Mouse (Mus musculus): Measurements from ENCODE around the gene Clic4. TPM values are rescaled to one million over a fixed set of nuclear protein-coding genes. Genes with fewer than 3 reads are reported as not detected.

Gene Clic4
- polyA plus RNA-seq, 1 experiment, result not detected

- peaks cover 5% of the 10 kb centered on the region; the same call in 1 of the 2 replicates for H3K4me1 ChIP-seq (ENCODE audit: control insufficient read depth, insufficient read depth, low read length)
- no peak overlapping the region for H3K27ac ChIP-seq (ENCODE audit: insufficient read depth, low read depth, low read length)
- H3K4me3 ChIP-seq (ENCODE audit: insufficient read depth, low read depth, low read length), result no peak overlapping the region
- TF ChIP-seq CTCF (IDR thresholded peaks at IDR 0.05; ENCODE audit: insufficient read depth, low read depth, low read length) (no peak), POLR2A (IDR thresholded peaks at IDR 0.05; ENCODE audit: insufficient read depth, low read depth, low read length) (no peak)
- 27% methylated on average over 23 of the region's 23 CpGs for WGBS
Observed at GRCm38 (mm10) chr4:135166413-135167225, 106.0 kb downstream of the Clic4 start.

- Histone ChIP-seq H3K4me1 (ENCODE audit: control insufficient read depth, insufficient read depth, low read length) (peaks cover 5% of the 10 kb centered on the region; the same call in 1 of the 2 replicates), H3K4me3 (ENCODE audit: insufficient read depth, low read depth, low read length) (no peak overlapping the region), H3K27ac (ENCODE audit: insufficient read depth, low read depth, low read length) (no peak overlapping the region)
- 78% methylated on average over 6 of the region's 6 CpGs for WGBS
- no peak for TF ChIP-seq POLR2A (IDR thresholded peaks at IDR 0.05; ENCODE audit: insufficient read depth, low read depth, low read length)
- no peak for TF ChIP-seq CTCF (IDR thresholded peaks at IDR 0.05; ENCODE audit: insufficient read depth, low read depth, low read length)
Observed at GRCm38 (mm10) chr4:135165761-135166160, 106.9 kb downstream of the Clic4 start.

Other genes with a start within 250 kb of the Clic4 start
- not detected in 2 replicates for gene Runx3, start 152.2 kb downstream of the Clic4 start, polyA plus RNA-seq (2012; ENCODE audit: insufficient read depth, insufficient read length, low replicate concordance, missing spikeins)
- 281 and 545 TPM in 2 replicates for gene Srrm1, start 80.5 kb upstream of the Clic4 start, polyA plus RNA-seq (2012; ENCODE audit: insufficient read depth, insufficient read length, low replicate concordance, missing spikeins)
- not detected in 2 replicates for gene Ncmap, start 125.4 kb upstream of the Clic4 start, polyA plus RNA-seq (2012; ENCODE audit: insufficient read depth, insufficient read length, low replicate concordance, missing spikeins)
- gene Rcan3, start 161.0 kb upstream of the Clic4 start, polyA plus RNA-seq (2012; ENCODE audit: insufficient read depth, insufficient read length, low replicate concordance, missing spikeins), result not detected in 2 replicates
- gene Stpg1, start 222.0 kb upstream of the Clic4 start, polyA plus RNA-seq (2012; ENCODE audit: insufficient read depth, insufficient read length, low replicate concordance, missing spikeins), result not detected in 2 replicates
- not detected in 2 replicates for gene Nipal3, start 222.2 kb upstream of the Clic4 start, polyA plus RNA-seq (2012; ENCODE audit: insufficient read depth, insufficient read length, low replicate concordance, missing spikeins)

All from olfactory bulb, adult 2 months (tissue).